Mouse (Mus musculus) embryonic facial prominence, embryonic 12.5 days (tissue): Measurements from ENCODE around the gene Ctnnbl1. TPM values are rescaled to one million over a fixed set of nuclear protein-coding genes. Genes with fewer than 3 reads are reported as not detected.

ENCODE experiments used
- ATAC-seq: fragments of 200-750 bp; cut with Nextera tagmentation; 2 replicates; pipeline ENCODE4 v1.8.0; 2017; ENCODE audit not compliant: insufficient number of reproducible peaks, insufficient read depth, low FRiP score, low TSS enrichment
- H3K27ac ChIP-seq: fragments of 300-500 bp; sonication (generic); 2 replicates; pipeline ENCODE4 v1.5.1; 2016; ENCODE audit warnings: mild to moderate bottlenecking
- H3K27me3 ChIP-seq: fragments of 300-500 bp; sonication (generic); 2 replicates; pipeline ENCODE4 v1.6.1; 2016; ENCODE audit warnings: mild to moderate bottlenecking, moderate library complexity
- H3K36me3 ChIP-seq: fragments of 300-500 bp; sonication (generic); 2 replicates; pipeline ENCODE4 v1.6.1; 2016; ENCODE audit warnings: mild to moderate bottlenecking
- H3K4me1 ChIP-seq: fragments of 300-500 bp; sonication (generic); 2 replicates; pipeline ENCODE4 v1.6.1; 2016
- H3K4me2 ChIP-seq: fragments of 300-500 bp; sonication (generic); replicated peaks from 2 replicates; pipeline ENCODE4 v1.6.1; 2016; ENCODE audit warnings: mild to moderate bottlenecking, moderate library complexity
- H3K4me3 ChIP-seq: fragments of 300-500 bp; sonication (generic); 2 replicates; pipeline ENCODE4 v1.5.1; 2016; ENCODE audit warnings: mild to moderate bottlenecking
- H3K9ac ChIP-seq: fragments of 300-500 bp; sonication (generic); 2 replicates; pipeline ENCODE4 v1.6.1; 2016; ENCODE audit warnings: mild to moderate bottlenecking, moderate library complexity
- H3K9me3 ChIP-seq: fragments of 300-500 bp; sonication (generic); 2 replicates; pipeline ENCODE4 v1.6.1; 2016; ENCODE audit warnings: mild to moderate bottlenecking, moderate library complexity
- WGBS: fragments of 180-500 bp; shearing (Covaris S2); methylation state at CpG from one replicate; pipeline ENCODE4 v1.1.7; 2016; 5-methylcytosine and 5-hydroxymethylcytosine counted together
- polyA plus RNA-seq: library from polyadenylated mRNA; unstranded; fragments of >200 nt; fragmentation: Nextera tagmentation; extraction: Ambion mirVana; gene quantifications from 2 replicates; pipeline ENCODE4 v1.2.1, GENCODE M21; 2016

Gene Ctnnbl1
- 74.0 and 78.0 TPM in 2 replicates for polyA plus RNA-seq

DNA sequence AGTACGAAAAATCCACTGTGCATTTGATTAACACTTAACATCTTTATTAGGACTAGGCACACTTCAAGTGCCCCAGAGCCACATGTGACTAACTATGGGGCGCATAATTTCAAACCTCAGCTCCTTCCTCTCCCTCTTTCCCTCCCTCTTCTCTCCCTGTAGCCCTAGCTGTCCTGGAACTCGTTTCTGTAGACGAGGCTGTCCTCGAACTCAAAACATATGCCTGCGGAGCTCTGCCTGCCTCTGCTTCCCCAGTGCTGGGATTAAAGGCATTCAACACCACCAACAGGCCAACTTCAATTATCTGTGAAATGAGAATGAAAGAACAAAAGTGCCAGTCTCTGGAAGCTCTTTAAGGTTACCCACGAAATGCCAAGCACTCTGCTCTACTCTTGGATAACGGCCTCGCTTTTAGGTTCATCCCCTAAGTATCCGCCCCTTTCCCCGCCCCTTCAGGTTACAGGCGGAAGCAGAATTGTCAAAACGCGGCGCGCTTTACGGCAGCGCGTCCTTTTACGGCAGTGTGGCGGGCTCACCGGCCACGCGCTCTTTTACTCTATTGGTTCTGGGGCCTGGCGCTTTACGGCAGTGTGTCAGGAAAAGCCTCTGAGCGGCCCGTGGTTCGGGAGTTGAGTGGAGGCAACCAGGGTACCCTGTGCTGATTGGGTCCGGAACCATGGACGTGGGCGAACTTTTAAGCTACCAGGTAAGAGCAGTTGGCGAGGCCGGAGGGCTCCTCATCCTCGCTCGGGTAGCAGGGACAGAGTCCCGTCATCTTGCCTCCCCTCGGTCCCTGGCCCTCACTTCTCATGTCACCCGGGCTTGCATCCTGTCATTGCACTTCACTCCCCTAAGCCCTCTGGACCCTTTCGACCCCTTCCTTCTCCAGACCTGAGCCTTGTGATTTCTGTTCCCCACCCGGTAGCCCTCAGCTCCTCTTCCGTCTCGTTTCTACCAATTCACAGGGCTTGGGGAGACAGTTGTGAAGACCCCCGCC, at the start of gene Ctnnbl1:
TSS of gene Ctnnbl1 (plus strand) at position 548 of the 997 bp plus-strand sequence.
- Histone ChIP-seq H3K4me3 (peak within 1 kb of the TSS; percentile 80), H3K9me3 (no peaks in the 10 kb centered on the region), H3K27me3 (no peaks in the 10 kb centered on the region), H3K9ac (peak within 1 kb of the TSS; percentile 72), H3K4me1 (peaks cover 4% of the 10 kb centered on the region), H3K27ac (no peak within 1 kb of the TSS), H3K4me2 (peak within 1 kb of the TSS; percentile 92), H3K36me3 (no peaks in the 10 kb centered on the region)
- peak; percentile 87 for ATAC-seq
- 12% methylated on average over 44 of the region's 44 CpGs for WGBS

DNA sequence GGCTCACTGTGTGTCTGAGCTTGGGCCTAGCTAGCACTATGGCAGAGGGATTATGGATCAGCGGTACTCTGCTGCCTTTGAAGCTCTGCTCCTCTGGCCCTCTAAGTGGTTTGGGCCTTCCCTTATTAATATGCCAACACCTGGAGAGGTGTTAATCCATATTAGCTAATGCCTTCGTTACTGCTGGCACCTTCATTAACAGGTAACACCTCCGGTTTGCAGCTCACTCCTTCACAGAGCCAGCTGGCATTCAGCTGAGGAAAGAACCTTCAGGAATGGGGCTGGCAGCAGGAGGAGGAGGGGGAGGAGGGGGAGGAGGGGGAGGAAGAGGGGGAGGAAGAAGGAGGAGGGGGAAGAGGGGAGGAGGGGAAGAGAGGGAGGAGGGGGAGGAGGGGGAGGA, 49.7 kb upstream of the Ctnnbl1 start:
- H3K4me2 ChIP-seq, result no peak overlapping the region
- H3K9ac ChIP-seq, result no peak overlapping the region
- H3K4me1 ChIP-seq, result peaks cover 13% of the 10 kb centered on the region
- 56% methylated on average over 3 of the region's 3 CpGs for WGBS
- no peak for ATAC-seq
- H3K4me3 ChIP-seq, result no peak overlapping the region
- H3K36me3 ChIP-seq, result no peaks in the 10 kb centered on the region
- no peak overlapping the region for H3K27ac ChIP-seq
- H3K27me3 ChIP-seq, result no peaks in the 10 kb centered on the region
- H3K9me3 ChIP-seq, result no peaks in the 10 kb centered on the region

DNA sequence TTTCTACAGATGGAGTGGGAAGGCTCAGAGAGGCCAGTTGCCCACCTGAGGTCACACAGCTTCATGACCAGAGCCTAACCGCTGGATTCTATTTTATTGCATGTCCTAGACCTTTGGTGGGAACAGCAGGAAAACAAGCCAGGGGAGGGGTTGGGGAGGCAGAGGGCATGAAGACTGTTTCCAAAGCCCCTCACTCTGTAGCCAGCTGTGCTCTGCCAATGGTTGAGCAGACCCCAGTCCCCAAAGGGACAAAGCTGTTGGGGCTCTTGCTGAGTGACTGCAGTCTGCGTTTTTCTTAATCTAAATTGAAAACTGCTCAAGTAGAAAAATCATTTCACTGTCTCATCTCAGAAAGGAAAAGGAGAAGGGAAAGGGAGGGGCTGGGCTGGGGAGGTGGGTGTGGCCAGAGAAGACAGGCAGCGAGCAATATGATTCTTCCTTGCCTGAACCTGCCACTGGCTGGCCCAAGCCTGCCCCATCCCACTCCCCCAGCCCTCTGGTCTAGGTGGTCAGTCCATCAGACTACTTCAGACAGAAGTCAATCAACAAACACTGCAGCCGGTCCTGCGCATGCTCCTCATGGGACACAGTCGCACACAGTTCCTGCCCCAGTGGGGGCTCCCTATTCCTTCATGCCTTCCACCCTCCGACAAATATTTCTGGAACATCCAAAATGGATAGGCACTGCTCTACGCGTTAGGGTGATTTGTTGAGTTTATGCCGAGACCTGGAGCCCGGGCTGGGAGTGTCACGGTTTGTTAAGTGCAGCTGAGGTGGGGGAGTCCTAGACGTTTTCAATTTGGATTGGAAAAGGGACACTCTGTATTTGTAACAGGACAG, 45.7 kb upstream of the Ctnnbl1 start:
- WGBS, result 55% methylated on average over 13 of the region's 13 CpGs
- Histone ChIP-seq H3K36me3 (no peaks in the 10 kb centered on the region), H3K27me3 (no peaks in the 10 kb centered on the region), H3K4me3 (no peak overlapping the region), H3K9ac (no peak overlapping the region), H3K4me2 (no peak overlapping the region), H3K27ac (no peak overlapping the region), H3K4me1 (peaks cover 23% of the 10 kb centered on the region), H3K9me3 (no peaks in the 10 kb centered on the region)
- ATAC-seq, result peak; percentile 43; the same call in 1 of the 2 replicates

DNA sequence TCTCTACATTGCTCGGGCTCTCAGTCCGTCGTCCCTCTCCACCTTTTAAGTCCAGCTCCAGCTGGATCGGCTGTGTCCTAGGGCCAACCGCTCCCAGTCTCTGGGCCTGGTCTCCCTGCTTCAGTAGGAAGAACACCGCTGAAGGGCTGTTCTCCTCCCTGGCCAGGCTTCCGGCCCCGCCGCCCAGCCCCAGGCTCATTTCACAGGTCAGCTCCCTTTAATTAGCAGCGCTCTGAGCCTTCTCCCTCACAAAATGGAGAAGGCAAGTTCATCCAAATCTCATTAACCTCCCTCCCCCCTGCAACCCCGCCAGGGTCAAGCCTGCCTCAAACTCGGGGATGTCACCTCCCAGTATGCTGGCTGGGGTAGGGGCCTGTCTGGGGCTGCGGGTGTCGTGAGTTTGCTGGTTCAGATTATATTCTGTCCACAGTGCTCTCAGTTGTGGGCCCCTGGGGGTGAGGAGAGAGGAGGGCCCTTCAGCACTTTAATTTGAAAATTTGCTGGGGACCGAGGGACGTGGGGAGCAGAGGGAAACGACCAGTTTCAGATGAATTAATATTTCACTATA, 44.8 kb upstream of the Ctnnbl1 start:
- ATAC-seq, result no peak
- Histone ChIP-seq H3K36me3 (no peaks in the 10 kb centered on the region), H3K9ac (peak overlapping the region; percentile 5; the same call in 1 of the 2 replicates), H3K27me3 (no peaks in the 10 kb centered on the region), H3K4me3 (no peak overlapping the region), H3K27ac (no peak overlapping the region), H3K4me2 (no peak overlapping the region; the same call in 1 of the 2 replicates), H3K4me1 (peaks cover 26% of the 10 kb centered on the region), H3K9me3 (no peaks in the 10 kb centered on the region)
- WGBS, result 9% methylated on average over 17 of the region's 17 CpGs

DNA sequence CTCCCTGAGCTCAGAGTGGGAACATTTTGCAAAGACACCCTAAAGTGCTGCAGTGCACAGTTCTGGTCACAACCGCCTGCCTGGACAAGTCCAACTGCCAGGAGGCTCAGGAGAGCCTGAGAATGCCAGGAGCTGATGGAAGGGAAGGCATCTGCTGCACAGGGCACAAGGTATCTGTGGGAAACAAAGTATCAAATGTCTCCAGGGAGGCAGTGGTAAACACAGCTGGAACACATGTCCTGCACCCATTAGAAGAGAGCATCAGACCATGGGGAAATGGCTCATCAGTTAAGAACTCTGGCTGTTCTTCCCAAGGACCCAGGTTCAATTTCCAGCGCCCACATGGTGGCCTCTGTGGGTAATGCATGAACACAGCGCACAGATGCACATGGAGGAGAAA, 43.6 kb upstream of the Ctnnbl1 start:
- Histone ChIP-seq H3K4me1 (peaks cover 26% of the 10 kb centered on the region), H3K4me2 (no peak overlapping the region), H3K9me3 (no peaks in the 10 kb centered on the region), H3K27ac (no peak overlapping the region), H3K27me3 (no peaks in the 10 kb centered on the region), H3K9ac (no peak overlapping the region), H3K36me3 (no peaks in the 10 kb centered on the region), H3K4me3 (no peak overlapping the region)
- WGBS, result 84% methylated on average over 3 of the region's 3 CpGs
- no peak for ATAC-seq

DNA sequence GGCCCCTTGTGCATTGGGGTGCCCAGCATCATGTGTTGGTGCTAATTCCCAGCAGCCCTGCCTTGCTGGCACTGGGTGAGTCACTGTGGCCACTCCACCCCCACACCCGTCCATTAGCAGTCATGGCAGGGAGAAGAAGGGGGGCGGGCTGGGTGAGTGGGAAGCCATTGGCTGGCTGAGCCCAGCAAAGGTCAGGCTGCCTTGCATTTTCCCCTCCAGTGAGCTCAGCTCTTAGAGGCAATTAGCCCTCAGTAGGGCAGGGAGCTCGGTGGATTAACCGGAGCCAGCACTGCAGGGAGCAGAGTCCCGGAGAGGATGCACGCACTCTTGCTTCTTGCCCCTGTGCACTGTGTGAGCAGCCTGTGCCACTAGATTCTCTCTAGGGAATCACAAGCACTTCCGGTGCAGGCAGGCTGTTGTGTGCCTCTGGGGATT, 40.9 kb upstream of the Ctnnbl1 start:
- WGBS, result 16% methylated on average over 7 of the region's 7 CpGs

DNA sequence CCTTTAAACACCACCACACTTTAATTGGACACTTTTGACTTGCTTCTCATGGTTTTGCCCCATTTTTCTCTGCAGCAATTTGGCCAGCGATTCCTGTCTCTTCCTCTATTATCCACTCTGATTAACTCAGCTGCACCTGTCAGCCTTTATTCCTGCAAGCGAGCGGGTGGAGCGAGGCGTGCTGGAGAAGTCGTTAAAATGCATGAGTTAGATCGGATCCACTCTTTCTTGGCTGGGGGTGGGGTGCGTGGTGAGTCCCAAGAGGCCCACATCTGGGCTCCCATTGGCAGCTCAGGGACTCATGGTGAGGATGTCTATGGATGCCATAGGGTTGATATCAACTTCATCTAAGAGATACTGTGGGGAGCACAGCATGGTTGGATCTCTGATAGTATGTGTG, 34.0 kb upstream of the Ctnnbl1 start:
- no peak overlapping the region for H3K9ac ChIP-seq
- ATAC-seq, result no peak
- H3K36me3 ChIP-seq, result no peaks in the 10 kb centered on the region
- H3K27me3 ChIP-seq, result peaks cover 11% of the 10 kb centered on the region
- H3K9me3 ChIP-seq, result no peaks in the 10 kb centered on the region
- 57% methylated on average over 8 of the region's 8 CpGs for WGBS
- no peak overlapping the region for H3K27ac ChIP-seq
- H3K4me2 ChIP-seq, result no peak overlapping the region
- H3K4me3 ChIP-seq, result no peak overlapping the region
- H3K4me1 ChIP-seq, result 0 out of 2 replicates have a peak, but pooled peaks cover 13% of the 10 kb centered on the region

More for the DNA sequence above, 40.9 kb upstream of the Ctnnbl1 start:
- no peak overlapping the region for H3K4me2 ChIP-seq
- H3K4me1 ChIP-seq, result peaks cover 30% of the 10 kb centered on the region
- H3K27ac ChIP-seq, result no peak overlapping the region
- no peaks in the 10 kb centered on the region for H3K27me3 ChIP-seq
- H3K9me3 ChIP-seq, result no peaks in the 10 kb centered on the region
- peak; percentile 81 for ATAC-seq
- H3K9ac ChIP-seq, result no peak overlapping the region
- no peaks in the 10 kb centered on the region for H3K36me3 ChIP-seq
- H3K4me3 ChIP-seq, result no peak overlapping the region

DNA sequence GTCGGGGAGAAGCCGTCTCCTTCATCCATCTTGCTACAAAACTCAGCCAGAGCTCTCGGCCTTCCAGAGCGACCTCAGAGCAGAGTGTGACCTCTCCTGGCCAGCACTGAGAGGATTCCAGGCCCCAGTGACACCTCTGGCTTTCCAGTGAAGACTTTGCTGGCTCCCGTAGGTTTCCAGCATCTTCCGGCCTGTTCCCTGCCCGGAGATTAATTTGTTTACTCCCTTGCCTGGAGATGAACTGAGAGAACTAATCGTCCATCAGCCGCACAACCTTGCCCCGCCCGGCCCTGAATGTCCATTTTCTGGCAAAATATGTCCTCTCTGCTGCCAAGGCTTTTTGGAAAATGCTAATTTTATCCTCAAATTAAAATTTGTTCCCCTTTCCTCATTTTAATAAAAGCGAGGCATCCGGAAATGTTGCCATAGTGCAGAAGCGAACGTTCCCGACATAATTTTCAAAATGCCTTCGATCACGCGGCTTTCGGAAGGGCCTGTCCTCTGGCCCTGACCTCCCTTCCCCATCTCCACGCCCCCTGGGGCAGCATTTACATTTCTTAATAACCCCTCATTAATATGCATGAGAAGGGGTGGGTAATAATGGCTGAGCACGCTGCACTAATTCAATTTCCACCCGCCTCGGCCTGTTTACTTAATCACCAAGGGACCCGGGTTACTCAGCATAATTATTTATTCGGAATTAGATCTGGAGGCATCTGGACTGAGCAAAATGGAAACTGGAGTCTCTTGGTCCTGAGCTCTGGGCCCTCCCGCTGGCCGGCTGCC, 32.0 kb upstream of the Ctnnbl1 start:
- Histone ChIP-seq H3K36me3 (no peaks in the 10 kb centered on the region), H3K4me3 (no peak overlapping the region), H3K27me3 (peaks cover 11% of the 10 kb centered on the region), H3K9ac (no peak overlapping the region), H3K4me2 (no peak overlapping the region), H3K9me3 (no peaks in the 10 kb centered on the region), H3K4me1 (0 out of 2 replicates have a peak, but pooled peaks cover 8% of the 10 kb centered on the region), H3K27ac (no peak overlapping the region)
- 25% methylated on average over 28 of the region's 28 CpGs for WGBS
- ATAC-seq, result no peak

DNA sequence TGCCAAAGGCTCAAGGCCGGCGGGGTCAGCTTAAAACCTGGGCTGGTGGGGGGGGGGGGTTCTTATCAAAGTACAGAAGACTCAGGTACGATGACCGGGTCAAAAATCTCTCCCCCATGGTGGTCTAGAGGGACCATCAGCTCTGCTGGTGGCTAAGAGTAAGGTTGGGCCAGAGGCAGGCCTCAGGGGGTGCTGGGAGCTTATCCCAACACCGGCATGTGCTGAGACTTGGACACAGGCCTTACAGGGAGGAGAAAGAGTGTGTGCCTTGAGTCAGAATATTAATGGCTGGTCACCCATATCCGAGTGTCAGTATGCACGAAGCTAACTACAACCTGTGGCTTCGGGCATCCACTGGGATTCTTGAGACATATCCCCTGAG, 31.4 kb upstream of the Ctnnbl1 start:
- no peak overlapping the region for H3K4me3 ChIP-seq
- ATAC-seq, result no peak
- WGBS, result 47% methylated on average over 8 of the region's 8 CpGs
- H3K36me3 ChIP-seq, result no peaks in the 10 kb centered on the region
- peaks cover 11% of the 10 kb centered on the region for H3K27me3 ChIP-seq
- H3K4me1 ChIP-seq, result 0 out of 2 replicates have a peak, but pooled peaks cover 8% of the 10 kb centered on the region
- H3K4me2 ChIP-seq, result no peak overlapping the region
- no peak overlapping the region for H3K27ac ChIP-seq
- H3K9ac ChIP-seq, result no peak overlapping the region
- H3K9me3 ChIP-seq, result no peaks in the 10 kb centered on the region

DNA sequence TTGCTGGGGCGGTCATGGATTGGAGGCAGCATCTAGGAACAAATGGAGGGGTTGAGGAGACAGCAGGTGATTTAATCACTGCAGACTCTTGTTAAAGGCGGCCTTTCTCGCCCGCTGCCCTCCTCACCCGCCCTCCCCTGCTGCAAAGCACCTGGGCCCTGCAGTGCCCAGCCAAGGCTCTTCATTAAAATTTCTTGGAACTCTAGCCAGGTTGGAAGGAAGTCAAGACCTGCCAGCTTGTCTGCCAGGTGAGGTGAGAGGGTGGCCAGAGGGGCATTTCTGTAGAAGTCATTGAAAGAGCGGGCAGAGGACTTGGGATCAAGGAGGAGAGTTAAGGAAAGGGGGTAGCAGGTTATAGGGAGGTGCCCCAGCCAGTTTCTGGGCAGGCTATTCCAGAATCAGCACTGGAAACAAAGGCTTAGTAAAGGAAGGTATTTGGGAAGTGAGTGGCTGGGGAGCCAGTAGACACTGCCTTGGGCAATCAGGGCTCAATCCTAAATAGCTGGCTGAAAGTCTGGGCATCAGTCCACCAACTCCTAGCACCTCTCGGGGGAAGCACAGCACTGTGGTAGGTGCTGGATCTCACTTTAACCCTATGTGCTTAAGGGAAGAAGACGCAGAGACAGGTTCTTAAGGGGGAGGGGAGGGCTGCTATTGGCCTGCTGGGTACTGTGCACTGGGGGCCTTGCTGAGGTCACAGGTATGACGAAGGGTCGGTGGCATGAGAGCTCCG, 29.8 kb upstream of the Ctnnbl1 start:
- Histone ChIP-seq H3K27me3 (peaks cover 11% of the 10 kb centered on the region), H3K4me3 (no peak overlapping the region)
- 51% methylated on average over 11 of the region's 11 CpGs for WGBS

More for the DNA sequence above, 29.8 kb upstream of the Ctnnbl1 start:
- Histone ChIP-seq H3K4me2 (no peak overlapping the region), H3K9me3 (no peaks in the 10 kb centered on the region), H3K4me1 (0 out of 2 replicates have a peak, but pooled peaks cover 8% of the 10 kb centered on the region), H3K9ac (no peak overlapping the region), H3K27ac (no peak overlapping the region), H3K36me3 (no peaks in the 10 kb centered on the region)
- ATAC-seq, result no peak
